Mouse (Mus musculus) intestine, embryonic 14.5 days (tissue): Measurements from ENCODE around the gene Nthl1. TPM values are rescaled to one million over a fixed set of nuclear protein-coding genes. Genes with fewer than 3 reads are reported as not detected.

Source experiments
- ATAC-seq: fragments of 200-750 bp; cut with Nextera tagmentation; replicated peaks from 2 replicates; pipeline ENCODE4 v1.8.0; 2017; ENCODE audit warnings: low read depth, moderate number of reproducible peaks, moderate TSS enrichment, moderate library complexity; ENCODE audit not compliant: low FRiP score, low TSS enrichment
- DNase-seq: peaks from one replicate; pipeline ENCODE4 v3.0.0-alpha.2; 2018; ENCODE audit warnings: low spot score
- H3K27ac ChIP-seq: fragments of 300-500 bp; sonication (generic); 2 replicates; pipeline ENCODE4 v1.5.1; 2014; ENCODE audit warnings: low read depth, mild to moderate bottlenecking, control low read depth
- H3K27me3 ChIP-seq: fragments of 300-500 bp; sonication (generic); replicated peaks from 2 replicates; pipeline ENCODE4 v1.6.1; 2014; ENCODE audit warnings: low read length, control low read depth; ENCODE audit not compliant: control insufficient read depth, insufficient read depth
- H3K36me3 ChIP-seq: fragments of 300-500 bp; sonication (generic); 2 replicates; pipeline ENCODE4 v1.6.1; 2014; ENCODE audit warnings: low read length, control low read depth; ENCODE audit not compliant: control insufficient read depth, insufficient read depth
- H3K4me1 ChIP-seq: fragments of 300-500 bp; sonication (generic); replicated peaks from 2 replicates; pipeline ENCODE4 v1.6.1; 2014; ENCODE audit warnings: low read length, control low read depth, mixed read lengths; ENCODE audit not compliant: control insufficient read depth, insufficient read depth
- H3K4me2 ChIP-seq: fragments of 300-500 bp; sonication (generic); 2 replicates; pipeline ENCODE4 v1.6.1; 2014; ENCODE audit warnings: low read length
- H3K4me3 ChIP-seq: fragments of 300-500 bp; sonication (generic); 2 replicates; pipeline ENCODE4 v1.5.1; 2014; ENCODE audit warnings: low read depth, low read length, control low read depth, mixed read lengths
- H3K9ac ChIP-seq: fragments of 300-500 bp; sonication (generic); 2 replicates; pipeline ENCODE4 v1.6.1; 2014; ENCODE audit warnings: mild to moderate bottlenecking, low read length
- H3K9me3 ChIP-seq: fragments of 300-500 bp; sonication (generic); 2 replicates; pipeline ENCODE4 v1.6.1; 2016; ENCODE audit warnings: low read length, control low read depth; ENCODE audit not compliant: control insufficient read depth
- WGBS: fragments of 180-500 bp; shearing (Covaris S2); extraction: QIAGEN DNeasy Blood & Tissue Kit; methylation state at CpG from one replicate; pipeline ENCODE4 v1.1.7; 2014; 5-methylcytosine and 5-hydroxymethylcytosine counted together
- polyA plus RNA-seq: library from polyadenylated mRNA; unstranded; fragments of >200 nt; fragmentation: Nextera tagmentation; extraction: Ambion mirVana; gene quantifications from 2 replicates; pipeline ENCODE4 v1.2.1, GENCODE M21; 2014

Gene Nthl1
- polyA plus RNA-seq, 1 experiment from 2014 or later = 18.6 TPM

DNA sequence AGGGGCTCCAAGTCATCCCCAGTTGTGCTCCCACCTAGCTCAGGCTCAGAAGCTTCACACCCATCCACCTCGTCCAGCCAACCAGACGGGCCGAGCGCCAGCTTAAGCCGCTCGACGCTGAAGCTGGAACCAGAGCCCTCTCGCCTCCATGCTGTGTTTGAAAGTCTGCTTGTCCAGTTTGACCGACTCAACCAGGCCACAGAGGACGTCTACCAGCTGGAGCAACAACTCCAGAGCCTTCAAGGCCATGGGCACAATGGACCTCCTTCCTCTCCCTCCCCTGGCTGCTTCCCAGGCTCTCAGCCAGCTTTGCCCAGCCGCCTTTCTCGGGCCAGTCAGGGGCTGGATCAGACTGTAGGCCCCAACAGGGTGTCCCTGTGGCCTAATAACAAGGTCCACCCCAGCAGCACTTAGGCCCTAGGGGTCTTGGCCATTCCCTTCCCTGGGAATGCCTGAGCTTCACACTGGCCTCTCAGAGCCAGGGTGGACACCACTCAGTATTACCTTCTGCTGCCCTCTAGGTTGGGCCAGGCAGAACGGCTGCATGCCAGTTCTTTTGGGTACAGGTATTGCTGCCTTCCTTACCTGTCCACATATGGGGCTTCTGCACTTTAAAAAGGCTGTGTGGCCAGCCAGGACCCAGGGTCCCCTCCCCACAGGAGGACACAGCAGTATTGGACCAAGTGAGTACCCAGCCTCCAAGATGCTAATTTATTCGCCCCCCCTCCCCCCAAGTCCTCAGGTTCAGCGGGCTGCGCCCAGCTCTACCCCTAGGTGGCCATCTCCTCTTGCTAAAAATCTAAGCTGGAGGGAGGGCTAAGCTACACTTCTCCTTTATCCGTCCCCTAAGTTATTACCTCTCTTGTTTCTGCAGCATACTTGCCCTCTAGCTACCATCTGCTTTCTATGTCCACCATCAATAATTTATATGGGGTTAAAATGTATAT lies 37.1 kb upstream of the Nthl1 start:
- no peak overlapping the region for H3K9ac ChIP-seq
- no peak for ATAC-seq
- H3K27ac ChIP-seq = no peak overlapping the region
- no peaks in the 10 kb centered on the region for H3K4me1 ChIP-seq
- DNase-seq = no peak
- no peaks in the 10 kb centered on the region for H3K27me3 ChIP-seq
- peaks cover 97% of the 10 kb centered on the region for H3K36me3 ChIP-seq
- no peaks in the 10 kb centered on the region for H3K9me3 ChIP-seq
- WGBS = 79% methylated on average over 17 of the region's 17 CpGs
- H3K4me3 ChIP-seq = no peak overlapping the region
- H3K4me2 ChIP-seq = no peak overlapping the region

DNA sequence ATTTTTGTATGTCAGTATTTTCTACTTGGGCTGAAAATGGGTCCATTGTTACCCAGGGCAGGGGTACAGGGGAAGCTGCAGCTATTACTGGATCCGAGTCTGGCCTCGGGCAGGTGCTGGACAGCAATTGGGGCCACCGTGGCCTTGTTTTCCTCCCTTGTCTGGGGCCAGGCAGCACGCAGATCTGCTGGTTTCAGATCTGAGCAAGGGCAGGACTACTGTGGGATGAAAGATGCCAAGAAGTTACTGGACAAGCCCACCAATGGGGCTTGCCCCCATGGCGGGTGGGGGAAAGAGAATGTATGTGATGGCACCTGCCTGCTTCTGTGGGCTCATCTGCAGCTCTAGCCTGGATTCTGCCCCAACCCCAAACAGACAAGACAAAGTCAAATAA lies 36.4 kb upstream of the Nthl1 start:
- 83% methylated on average over 5 of the region's 5 CpGs for WGBS
- H3K4me1 ChIP-seq = no peaks in the 10 kb centered on the region
- no peaks in the 10 kb centered on the region for H3K27me3 ChIP-seq
- no peaks in the 10 kb centered on the region for H3K9me3 ChIP-seq
- DNase-seq (no peak), ATAC-seq (no peak)
- no peak overlapping the region for H3K4me2 ChIP-seq
- peaks cover 97% of the 10 kb centered on the region for H3K36me3 ChIP-seq
- no peak overlapping the region for H3K27ac ChIP-seq
- H3K4me3 ChIP-seq = no peak overlapping the region
- no peak overlapping the region for H3K9ac ChIP-seq

DNA sequence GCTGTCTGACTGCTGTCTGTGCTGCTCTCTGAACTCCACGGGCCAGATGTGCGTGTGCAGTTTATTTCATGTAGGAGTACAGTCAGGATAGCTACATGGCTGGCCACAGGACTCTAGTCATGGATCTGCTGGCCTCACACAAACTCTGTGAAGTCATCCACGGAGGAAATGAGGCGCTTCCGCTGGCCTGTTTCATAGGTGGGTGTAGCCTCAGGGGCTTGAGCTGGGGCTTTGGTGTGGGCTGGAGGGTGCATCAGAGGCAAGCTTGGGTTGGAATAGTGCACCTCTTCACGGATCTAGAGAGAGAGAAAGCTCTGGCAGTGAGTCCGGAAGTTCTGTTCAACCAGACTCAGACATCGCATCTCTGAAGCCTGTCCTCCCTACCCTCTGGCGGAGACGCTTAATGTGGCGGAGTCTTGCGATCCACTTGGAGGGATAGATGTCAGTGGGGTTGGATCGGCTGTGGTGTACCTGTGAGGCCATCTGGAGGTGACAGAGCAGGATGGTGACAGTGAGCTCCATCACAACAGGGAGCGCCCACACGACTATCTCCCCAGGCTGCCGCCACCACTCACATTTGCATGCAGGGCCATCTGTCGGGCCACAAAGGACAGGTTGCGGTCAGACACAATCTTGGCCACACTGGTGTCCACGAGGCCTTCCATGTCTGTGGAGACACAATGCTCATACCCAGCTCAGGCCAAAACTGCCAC lies 35.9 kb upstream of the Nthl1 start:
- Histone ChIP-seq H3K27me3 (no peaks in the 10 kb centered on the region), H3K4me1 (no peaks in the 10 kb centered on the region), H3K36me3 (peaks cover 97% of the 10 kb centered on the region), H3K9me3 (no peaks in the 10 kb centered on the region), H3K9ac (no peak overlapping the region), H3K4me3 (no peak overlapping the region), H3K27ac (no peak overlapping the region), H3K4me2 (no peak overlapping the region)
- no peak for DNase-seq
- WGBS = 90% methylated on average over 19 of the region's 19 CpGs
- ATAC-seq = no peak

DNA sequence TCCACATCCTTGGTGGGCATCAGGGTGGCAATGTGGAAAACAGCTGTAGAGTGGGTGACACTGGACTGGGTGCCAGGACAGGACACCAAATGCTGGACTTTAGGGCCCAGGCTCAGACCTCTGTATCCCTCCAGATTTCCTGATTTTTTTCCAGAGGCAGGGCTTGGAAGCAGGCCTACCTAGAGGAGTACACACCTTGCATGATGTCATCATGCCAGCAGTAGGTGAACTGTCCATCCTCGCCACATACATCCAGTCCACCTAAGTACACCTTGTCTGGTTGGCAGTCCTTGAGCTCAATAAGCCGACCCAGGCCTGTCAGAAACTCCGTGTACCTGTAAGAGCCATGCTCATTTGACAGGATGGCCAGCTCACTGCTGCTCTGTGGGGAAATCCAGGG lies 34.5 kb upstream of the Nthl1 start:
- DNase-seq (no peak), ATAC-seq (no peak)
- Histone ChIP-seq H3K9ac (no peak overlapping the region), H3K36me3 (peaks cover 98% of the 10 kb centered on the region), H3K27me3 (no peaks in the 10 kb centered on the region), H3K27ac (no peak overlapping the region), H3K4me1 (no peaks in the 10 kb centered on the region), H3K9me3 (no peaks in the 10 kb centered on the region), H3K4me2 (no peak overlapping the region), H3K4me3 (no peak overlapping the region)
- WGBS = 90% methylated on average over 3 of the region's 3 CpGs

DNA sequence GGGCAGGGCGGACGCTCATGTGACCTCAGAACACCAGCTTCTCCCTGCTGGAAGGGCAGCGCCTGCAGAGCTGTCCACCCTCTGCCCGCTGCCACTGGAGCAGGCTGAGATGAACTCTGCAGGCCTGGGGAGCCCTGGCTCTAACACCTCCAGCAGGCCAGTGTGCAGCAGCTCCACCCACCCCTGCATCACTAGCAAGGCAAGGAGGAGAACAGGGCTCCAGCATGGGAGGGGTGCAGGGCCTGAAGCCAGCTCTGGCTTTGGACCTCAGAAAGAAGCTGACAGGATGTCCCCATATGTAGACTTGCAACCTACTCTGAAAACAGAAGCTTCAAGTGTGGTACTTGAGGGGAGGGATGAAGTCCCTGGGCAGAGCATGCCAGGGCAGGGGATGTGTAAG lies 32.0 kb upstream of the Nthl1 start:
- WGBS = 90% methylated on average over 4 of the region's 4 CpGs
- no peak for ATAC-seq
- Histone ChIP-seq H3K36me3 (peaks cover 95% of the 10 kb centered on the region), H3K9me3 (no peaks in the 10 kb centered on the region), H3K4me1 (no peaks in the 10 kb centered on the region), H3K4me3 (no peak overlapping the region), H3K9ac (no peak overlapping the region), H3K27me3 (no peaks in the 10 kb centered on the region), H3K27ac (no peak overlapping the region), H3K4me2 (no peak overlapping the region)
- no peak for DNase-seq

DNA sequence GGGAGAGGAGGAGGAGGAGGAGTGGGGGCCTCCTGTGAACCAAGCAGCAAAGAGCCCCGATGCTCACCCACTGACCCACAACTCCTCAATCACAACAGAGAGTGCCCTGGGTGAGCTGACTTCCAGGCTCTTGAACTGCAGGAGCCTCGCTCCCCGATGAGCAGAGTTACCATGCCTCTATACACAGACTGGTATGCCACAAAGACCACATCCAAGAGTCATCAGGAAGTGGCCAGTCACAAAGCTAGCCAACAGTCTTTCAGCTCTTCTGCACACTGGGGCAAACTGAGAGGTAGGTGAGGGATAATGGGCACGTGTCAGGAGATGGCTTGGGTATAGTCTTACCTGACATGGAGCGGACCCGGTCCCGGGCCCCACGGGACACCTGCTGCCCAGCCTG lies 28.5 kb upstream of the Nthl1 start:
- Histone ChIP-seq H3K36me3 (peaks cover 89% of the 10 kb centered on the region), H3K9me3 (no peaks in the 10 kb centered on the region), H3K9ac (no peak overlapping the region), H3K4me3 (no peak overlapping the region), H3K4me2 (no peak overlapping the region), H3K4me1 (no peaks in the 10 kb centered on the region), H3K27me3 (no peaks in the 10 kb centered on the region), H3K27ac (no peak overlapping the region)
- DNase-seq (no peak), ATAC-seq (no peak)
- 94% methylated on average over 8 of the region's 8 CpGs for WGBS

DNA sequence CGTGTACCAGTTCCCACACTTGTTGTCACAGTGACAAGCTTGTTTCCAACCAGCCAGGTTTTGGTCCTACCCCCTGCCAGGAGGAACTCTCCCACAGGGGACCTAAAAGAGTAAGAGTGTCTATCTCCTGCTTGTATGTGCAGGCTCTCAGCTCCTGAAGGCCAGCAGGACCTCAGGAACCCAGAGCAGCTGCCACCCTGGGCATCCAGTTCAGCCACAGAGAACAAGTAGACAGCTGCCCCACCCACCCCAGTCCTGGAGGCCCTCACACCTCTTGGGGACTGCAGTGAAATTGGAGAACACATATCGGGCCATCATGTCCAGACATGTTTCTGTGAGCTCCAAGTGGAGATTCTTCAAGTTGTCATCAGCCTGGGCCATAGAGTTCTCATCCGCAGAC lies 27.9 kb upstream of the Nthl1 start:
- 94% methylated on average over 3 of the region's 3 CpGs for WGBS
- peaks cover 85% of the 10 kb centered on the region for H3K36me3 ChIP-seq

DNA sequence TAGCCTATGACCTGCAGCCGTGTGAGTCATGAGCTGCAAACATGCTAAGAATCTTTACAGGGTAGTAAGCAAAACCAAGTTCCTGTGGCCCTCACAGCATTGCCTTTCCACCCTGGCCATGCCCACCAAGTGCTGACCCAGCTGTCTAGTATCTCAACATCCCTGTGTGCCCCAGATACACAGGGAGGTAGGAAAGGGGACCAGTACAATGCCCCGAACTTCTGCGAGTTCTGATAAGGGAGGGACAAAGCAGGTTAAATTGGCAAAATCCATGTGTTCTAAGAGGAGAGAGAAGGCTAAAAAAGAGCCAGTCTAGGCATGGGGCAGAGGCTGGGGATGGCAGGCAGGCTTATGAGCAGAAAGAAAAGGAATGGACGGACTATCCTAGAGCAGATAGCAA lies 24.1 kb upstream of the Nthl1 start:
- no peak overlapping the region for H3K9ac ChIP-seq
- no peaks in the 10 kb centered on the region for H3K9me3 ChIP-seq
- no peaks in the 10 kb centered on the region for H3K4me1 ChIP-seq
- DNase-seq (no peak), ATAC-seq (no peak)
- WGBS = 95% methylated on average over 4 of the region's 4 CpGs
- H3K36me3 ChIP-seq = peaks cover 61% of the 10 kb centered on the region
- H3K4me2 ChIP-seq = no peak overlapping the region
- no peak overlapping the region for H3K4me3 ChIP-seq
- no peak overlapping the region for H3K27ac ChIP-seq
- H3K27me3 ChIP-seq = no peaks in the 10 kb centered on the region

More for the DNA sequence above, 27.9 kb upstream of the Nthl1 start:
- DNase-seq (no peak), ATAC-seq (no peak)
- Histone ChIP-seq H3K27ac (no peak overlapping the region), H3K27me3 (no peaks in the 10 kb centered on the region), H3K4me3 (no peak overlapping the region), H3K9me3 (no peaks in the 10 kb centered on the region), H3K4me1 (no peaks in the 10 kb centered on the region), H3K9ac (no peak overlapping the region), H3K4me2 (no peak overlapping the region)
